Mouse (Mus musculus) E14TG2a.4 (cell line): ENCODE results near the gene Hibch.
"Not testable (repeated sequence)": the region's sequence is repeated elsewhere in the genome, so short reads cannot be mapped to it uniquely, and the experiment has no call there.

Source experiments
- CTCF ChIP-seq: conservative IDR thresholded peaks from 2 replicates; pipeline ENCODE4 v1.5.1; 2014; ENCODE audit warnings: low read length
- NANOG ChIP-seq: IDR thresholded peaks from 2 replicates; pipeline ENCODE4 v1.6.1; 2014; ENCODE audit warnings: borderline replicate concordance, low read length, mixed read lengths
- POU5F1 ChIP-seq: IDR thresholded peaks from 2 replicates; pipeline ENCODE4 v1.6.1; 2014; ENCODE audit warnings: low read length, borderline replicate concordance

DNA sequence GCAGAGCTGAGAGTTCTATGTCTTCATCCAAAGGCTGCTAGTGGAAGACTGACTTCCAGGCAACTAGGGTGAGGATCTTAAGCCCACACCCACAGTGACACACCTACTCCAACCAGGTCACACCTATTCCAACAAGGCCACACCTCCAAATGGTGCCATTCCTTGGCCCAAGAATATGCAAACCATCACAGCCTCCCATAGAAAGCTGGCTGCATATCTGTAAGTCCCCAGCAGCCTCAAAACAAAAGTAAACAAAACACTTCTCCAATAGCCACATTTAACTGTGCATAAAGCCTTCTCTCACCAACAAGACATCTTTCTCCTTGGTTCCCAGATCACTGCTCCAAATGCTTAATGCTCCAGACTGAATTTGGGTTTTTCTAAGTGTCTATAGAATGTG is 74.2 kb downstream of the Hibch start:
- not testable (repeated sequence) for TF ChIP-seq CTCF, POU5F1, NANOG
